Comparison of ENCODE assay signal across 8 mouse cellular contexts in the genomic region with DNA sequence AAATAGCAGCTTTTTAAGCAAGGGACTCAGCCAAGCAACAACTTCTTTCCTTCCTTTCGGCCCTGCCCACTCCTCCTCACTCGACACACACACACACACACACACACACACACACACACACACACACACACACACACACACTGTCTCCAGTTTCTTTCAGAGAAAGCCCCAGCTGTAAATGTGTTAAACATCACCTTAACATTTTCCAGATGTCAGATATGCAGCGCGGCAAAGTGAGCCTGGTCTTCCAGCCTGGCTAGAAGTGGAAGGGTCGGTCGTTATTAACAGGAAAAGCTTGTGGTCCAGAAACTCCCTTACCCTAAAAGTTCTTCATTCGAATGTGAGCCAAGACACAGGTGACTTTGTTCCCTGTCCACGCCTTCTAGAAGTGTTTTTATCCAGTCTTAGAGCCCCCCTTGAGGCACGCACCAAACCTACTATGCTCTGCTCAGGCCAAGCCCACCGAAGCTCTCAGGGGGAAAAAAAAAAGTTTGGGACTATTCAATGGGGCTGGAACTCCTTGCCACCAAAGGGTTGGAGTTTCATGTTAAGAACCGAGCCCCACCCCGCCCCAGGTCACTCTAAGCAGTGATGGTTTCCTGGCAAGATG.
DNase-seq lines count a peak whose midpoint lies in the region; ATAC-seq and TF ChIP-seq lines count a peak whose summit lies in the region.

No protein-coding gene starts in this region.

- WGBS in lung, adult 2 months = 16% methylated on average over 12 of the region's 12 CpGs
- whole genome bisulfite sequencing in limb, embryonic 14.5 days = 10% methylated on average over 12 of the region's 12 CpGs
- WGBS in olfactory bulb, adult 2 months = 60% methylated on average over 12 of the region's 12 CpGs

- H3K9me3 ChIP-seq in limb, embryonic 14.5 days (ENCODE audit: control insufficient read depth, low read length) = no peaks in the 10 kb centered on the region

- H3K27ac ChIP-seq in embryonic fibroblast, embryonic 13.5 days (ENCODE audit: insufficient read depth, low read length) = peak overlapping the region; percentile 85
- H3K27ac ChIP-seq in limb, embryonic 14.5 days (replicated peaks; ENCODE audit: low read depth, low read length) = peak overlapping the region; percentile 88
- peak overlapping the region; percentile 61; the same call in 1 of the 2 replicates for H3K27ac ChIP-seq in olfactory bulb, adult 2 months (ENCODE audit: insufficient read depth, low read depth, low read length)

- H3K4me3 ChIP-seq in lung, adult 2 months (replicated peaks; ENCODE audit: extremely low read depth, low read depth, low read length) = peak overlapping the region; percentile 63
- H3K4me3 ChIP-seq in embryonic fibroblast, embryonic 13.5 days (ENCODE audit: insufficient read depth, low read length) = peak overlapping the region; percentile 97
- peak overlapping the region; percentile 36 for H3K4me3 ChIP-seq in limb, embryonic 14.5 days (replicated peaks; ENCODE audit: low read length)
- peak overlapping the region; percentile 0; the same call in 1 of the 2 replicates for H3K4me3 ChIP-seq in olfactory bulb, adult 2 months (ENCODE audit: insufficient read depth, low read depth, low read length)

- no peak for DNase-seq in lung, adult 2 months
- no peak for DNase-seq in lung, postnatal 36 days
- DNase-seq in limb, embryonic 14.5 days (ENCODE audit: low spot score) = peak; percentile 84
- no peak for DNase-seq in cerebellum, postnatal 14 days
- DNase-seq in retina, embryonic 14.5 days (ENCODE audit: low spot score) = no peak
- DNase-seq in spleen, postnatal 36 days (ENCODE audit: low spot score in 2 of 2) = no peak

- peaks cover 9% of the 10 kb centered on the region; the same call in 1 of the 2 replicates for H3K36me3 ChIP-seq in limb, embryonic 14.5 days (ENCODE audit: control insufficient read depth, insufficient read depth, low read length)

- H3K9ac ChIP-seq in limb, embryonic 14.5 days (ENCODE audit: low read depth, low read length, severe bottlenecking) = peak overlapping the region; percentile 52

- H3K4me2 ChIP-seq in limb, embryonic 14.5 days (replicated peaks; ENCODE audit: low read depth, low read length, severe bottlenecking) = peak overlapping the region; percentile 50

- no peak for TF ChIP-seq CTCF in lung, adult 2 months (IDR thresholded peaks at IDR 0.05; ENCODE audit: insufficient read depth, low read length)
- TF ChIP-seq CTCF in embryonic fibroblast, embryonic 13.5 days (IDR thresholded peaks at IDR 0.05; ENCODE audit: borderline replicate concordance, insufficient read depth, low read length) = no peak
- TF ChIP-seq CTCF in olfactory bulb, adult 2 months (IDR thresholded peaks at IDR 0.05; ENCODE audit: insufficient read depth, low read depth, low read length) = no peak

- TF ChIP-seq POLR2A in lung, adult 2 months (IDR thresholded peaks at IDR 0.05; ENCODE audit: borderline replicate concordance, extremely low read depth, low read depth, low read length) = no peak
- TF ChIP-seq POLR2A in embryonic fibroblast, embryonic 13.5 days (IDR thresholded peaks at IDR 0.05; ENCODE audit: low read depth, low read length) = no peak
- no peak for TF ChIP-seq POLR2A in limb, embryonic 14.5 days (IDR thresholded peaks at IDR 0.05; ENCODE audit: borderline replicate concordance, extremely low read depth, insufficient read depth, insufficient read length)
- no peak for TF ChIP-seq POLR2A in olfactory bulb, adult 2 months (IDR thresholded peaks at IDR 0.05; ENCODE audit: insufficient read depth, low read depth, low read length)

- peak; percentile 76 for ATAC-seq in limb, embryonic 14.5 days (ENCODE audit: low FRiP score, low read depth)

- no peaks in the 10 kb centered on the region for H3K27me3 ChIP-seq in limb, embryonic 14.5 days (ENCODE audit: control insufficient read depth, insufficient read depth, low read length)

- peaks cover 32% of the 10 kb centered on the region for H3K4me1 ChIP-seq in lung, adult 2 months (ENCODE audit: control insufficient read depth, insufficient read depth, low read length)
- H3K4me1 ChIP-seq in embryonic fibroblast, embryonic 13.5 days (ENCODE audit: control insufficient read depth, insufficient read depth, low read length) = peaks cover 6% of the 10 kb centered on the region; the same call in 1 of the 2 replicates
- peaks cover 39% of the 10 kb centered on the region for H3K4me1 ChIP-seq in limb, embryonic 14.5 days (ENCODE audit: control insufficient read depth, insufficient read depth, low read length)
- peaks cover 11% of the 10 kb centered on the region for H3K4me1 ChIP-seq in olfactory bulb, adult 2 months (ENCODE audit: control insufficient read depth, insufficient read depth, low read length)

Comparison
In these comparisons a context has a peak if more than half of its experiments do, and no peak if none do; other contexts are left out.
1. H3K4me3 ChIP-seq: peak in every context shown above with its lines; median percentile 97 in embryonic fibroblast, embryonic 13.5 days; 63 in lung, adult 2 months; 36 in limb, embryonic 14.5 days; 0 in olfactory bulb, adult 2 months.